Mouse (Mus musculus) heart, postnatal 0 days (tissue): ENCODE data around the gene Olfr926.

Source experiments
- CTCF ChIP-seq: IDR thresholded peaks from 2 replicates; pipeline ENCODE4 v1.5.1; 2016; ENCODE audit warnings: antibody characterized with exemption, control low read depth, low read depth
- EP300 ChIP-seq: IDR thresholded peaks from 2 replicates; pipeline ENCODE4 v1.6.1; 2016; ENCODE audit warnings: antibody characterized with exemption, low read depth

- TF ChIP-seq EP300 (no peak), CTCF (no peak)
Observed at GRCm38 (mm10) chr9:38876826-38877225, at the start of gene Olfr926.
